Mouse (Mus musculus): Measurements from ENCODE around the gene Atg101.

The Atg101 gene

DNA sequence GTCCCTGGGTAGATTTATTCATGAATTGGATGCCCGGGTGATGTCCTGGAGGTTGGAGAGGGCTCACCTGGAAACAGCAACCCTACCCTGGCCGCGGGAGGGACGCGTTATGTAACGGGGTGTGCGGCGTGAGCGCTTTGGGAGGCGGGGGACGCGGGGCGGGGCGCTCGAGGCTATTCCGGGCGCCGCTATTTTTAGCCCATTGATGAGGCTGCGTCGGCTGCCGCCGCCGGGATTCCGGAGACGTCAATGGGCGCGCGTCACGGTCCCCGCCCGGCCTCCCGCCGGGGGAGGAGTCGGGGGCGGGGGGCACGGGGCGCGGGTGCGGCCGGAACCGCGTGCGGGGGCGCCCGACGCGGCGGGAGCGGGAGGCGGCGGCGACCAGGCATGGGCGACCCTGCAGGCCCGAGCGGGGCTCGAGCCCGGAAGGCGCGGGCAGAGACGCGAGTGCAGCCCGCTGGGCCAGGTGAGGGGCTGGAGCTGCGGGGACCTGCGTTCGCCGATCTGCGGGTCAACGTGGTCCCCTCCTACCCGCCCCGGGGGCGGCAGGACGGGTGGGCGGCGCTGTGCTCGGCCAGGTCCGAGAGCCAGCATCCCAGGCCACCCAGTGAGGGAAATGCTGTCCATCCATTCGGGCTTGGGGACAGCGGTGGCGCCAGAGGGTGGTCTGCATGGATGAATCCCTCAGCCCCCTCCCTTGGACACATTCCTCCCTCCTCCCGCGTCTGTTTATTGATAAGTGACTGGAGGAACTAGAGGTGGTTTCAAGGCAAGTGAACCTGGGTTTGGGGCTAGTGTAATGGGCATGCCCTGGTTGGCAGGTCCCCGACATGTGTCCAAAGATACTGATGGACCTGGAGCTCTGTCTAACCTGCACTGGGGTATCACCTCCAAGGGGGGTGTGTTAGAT lies 29.9 kb upstream of the Atg101 start, which contains the start of gene Nr4a1:
Gene Nr4a1 (plus strand): TSS at position 384 of the 910 bp plus-strand sequence.
- peak; percentile 95 for DNase-seq (ENCODE audit: low read depth, low spot score)

DNA sequence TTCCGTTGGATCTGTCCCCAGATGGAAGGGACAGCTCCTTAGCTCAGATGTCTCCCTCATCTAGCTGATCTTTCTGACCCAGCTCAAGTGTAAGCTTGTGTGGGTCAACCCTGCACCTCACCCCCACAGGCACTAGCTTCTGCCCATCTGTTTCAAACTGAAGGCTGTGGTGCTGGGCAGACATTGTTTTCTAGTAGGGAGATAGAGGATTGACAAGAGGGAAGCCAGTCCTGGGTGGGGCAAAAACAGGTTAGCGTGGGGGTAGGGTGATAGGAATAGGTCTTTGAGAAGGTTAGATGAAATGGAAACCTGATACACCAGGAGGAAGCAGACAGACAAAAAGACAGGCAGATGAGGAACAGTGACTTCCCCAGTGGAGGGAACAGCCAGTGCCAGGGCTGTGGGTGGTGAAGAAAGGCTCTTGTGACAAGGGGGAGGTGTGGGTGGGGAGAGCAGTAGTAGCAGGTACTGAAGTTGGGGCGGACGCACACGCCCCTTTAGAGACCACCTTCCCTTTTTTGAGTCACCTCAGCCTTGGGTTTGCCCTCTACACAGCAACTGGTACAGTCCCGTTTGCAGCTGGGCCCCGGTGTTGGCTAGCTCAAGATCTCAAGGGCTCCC lies 28.1 kb upstream of the Atg101 start:
- DNase-seq (ENCODE audit: low read depth, low spot score), result peak; percentile 60

DNA sequence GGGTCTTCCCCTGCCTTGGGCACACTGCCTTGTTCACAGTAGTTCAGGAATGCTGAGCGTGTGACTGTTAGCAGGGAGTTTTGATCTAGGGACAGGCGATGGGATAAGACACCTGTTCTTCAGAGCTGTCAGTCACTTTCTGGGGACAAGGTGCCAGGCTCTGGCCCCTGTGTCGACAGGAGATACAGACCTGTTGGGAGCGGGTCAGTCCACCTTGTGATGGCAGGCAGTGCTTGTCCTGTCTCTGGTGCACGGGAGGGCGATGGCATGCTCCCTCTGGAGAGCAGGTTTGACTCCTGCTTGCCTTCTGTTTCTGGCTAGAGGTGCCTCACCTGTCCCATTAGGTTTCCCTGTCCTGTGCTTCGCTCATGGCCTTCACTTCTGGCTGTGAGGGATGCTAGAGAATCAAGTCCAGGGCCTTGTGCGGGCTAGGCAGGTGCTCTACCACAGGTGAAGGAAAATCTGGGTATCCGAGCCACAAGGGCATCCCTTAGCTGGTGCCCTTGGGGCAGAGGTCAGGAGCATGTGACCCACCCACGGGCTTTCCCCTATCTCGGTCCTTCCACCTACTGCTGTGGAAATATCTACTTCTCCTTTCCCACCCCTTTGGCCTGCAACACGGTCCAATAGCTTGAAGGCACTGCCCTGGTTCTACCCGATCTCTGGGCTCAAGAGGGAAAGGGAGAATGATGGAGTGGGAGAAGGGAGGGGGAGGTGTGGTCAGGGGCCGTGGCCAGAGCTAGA lies 27.4 kb upstream of the Atg101 start:
- DNase-seq (ENCODE audit: low read depth, low spot score), result no peak

DNA sequence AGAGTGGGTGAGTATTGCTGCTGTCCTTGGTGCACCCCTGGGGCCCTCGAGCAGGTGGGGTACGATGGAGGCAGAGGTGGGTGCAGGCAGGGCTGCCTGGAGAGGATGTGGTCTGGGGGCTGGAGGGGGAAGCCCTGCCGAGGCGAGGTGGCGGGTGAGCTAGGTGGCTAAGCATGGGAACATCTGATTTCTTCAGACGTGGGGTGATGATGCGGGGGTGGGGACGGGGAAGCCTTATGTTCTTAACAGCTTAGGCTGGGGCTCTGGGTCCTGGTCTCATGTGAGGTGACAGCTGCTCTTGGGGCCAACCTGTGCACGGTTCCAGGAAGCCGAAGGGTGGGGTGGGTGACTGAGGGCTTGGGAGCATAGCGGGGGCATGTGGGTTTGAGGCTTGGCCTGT lies 25.7 kb upstream of the Atg101 start:
- DNase-seq (ENCODE audit: low read depth, low spot score), result peak; percentile 91

DNA sequence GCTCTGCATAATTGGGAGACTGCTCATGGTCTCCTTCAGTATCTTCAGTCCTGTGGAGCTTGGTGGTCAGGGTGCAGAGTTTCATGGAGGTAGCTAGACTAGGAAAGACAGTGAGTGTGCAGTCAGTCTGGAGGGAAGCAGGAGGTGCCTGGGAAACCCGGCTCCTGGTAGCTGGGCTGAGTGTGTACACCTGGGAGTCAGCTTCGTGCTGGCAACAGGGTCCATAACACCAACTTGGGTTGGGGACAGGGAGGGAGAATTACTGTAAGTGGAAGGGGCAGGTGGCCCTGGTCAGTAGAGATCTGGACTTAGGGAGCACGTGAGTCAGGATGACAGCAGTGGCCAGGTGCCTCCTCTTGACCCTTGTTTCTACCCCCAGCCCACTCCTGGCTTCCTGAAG lies 24.1 kb upstream of the Atg101 start:
- no peak for DNase-seq (ENCODE audit: low read depth, low spot score)

DNA sequence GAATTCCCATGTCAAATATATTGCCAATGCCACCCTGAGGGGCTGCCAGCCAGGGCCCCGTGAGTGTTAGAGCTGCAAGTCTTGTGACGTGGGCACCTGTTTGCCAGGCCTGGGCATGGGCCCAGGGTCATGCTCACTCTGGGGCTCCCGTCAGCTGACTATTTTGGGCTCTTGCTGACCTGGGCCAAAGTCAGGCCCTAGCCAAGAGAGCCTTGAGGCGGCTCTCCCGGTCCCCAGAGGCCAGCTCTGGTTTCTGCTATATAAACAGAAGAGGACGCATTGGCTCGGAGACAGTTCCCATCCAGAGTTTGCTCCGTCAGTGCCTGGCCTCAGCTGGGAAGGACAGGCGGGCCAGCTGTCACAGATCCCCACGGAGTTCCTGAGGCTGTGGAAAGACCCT lies 23.7 kb upstream of the Atg101 start:
- no peak for DNase-seq (ENCODE audit: low read depth, low spot score)

DNA sequence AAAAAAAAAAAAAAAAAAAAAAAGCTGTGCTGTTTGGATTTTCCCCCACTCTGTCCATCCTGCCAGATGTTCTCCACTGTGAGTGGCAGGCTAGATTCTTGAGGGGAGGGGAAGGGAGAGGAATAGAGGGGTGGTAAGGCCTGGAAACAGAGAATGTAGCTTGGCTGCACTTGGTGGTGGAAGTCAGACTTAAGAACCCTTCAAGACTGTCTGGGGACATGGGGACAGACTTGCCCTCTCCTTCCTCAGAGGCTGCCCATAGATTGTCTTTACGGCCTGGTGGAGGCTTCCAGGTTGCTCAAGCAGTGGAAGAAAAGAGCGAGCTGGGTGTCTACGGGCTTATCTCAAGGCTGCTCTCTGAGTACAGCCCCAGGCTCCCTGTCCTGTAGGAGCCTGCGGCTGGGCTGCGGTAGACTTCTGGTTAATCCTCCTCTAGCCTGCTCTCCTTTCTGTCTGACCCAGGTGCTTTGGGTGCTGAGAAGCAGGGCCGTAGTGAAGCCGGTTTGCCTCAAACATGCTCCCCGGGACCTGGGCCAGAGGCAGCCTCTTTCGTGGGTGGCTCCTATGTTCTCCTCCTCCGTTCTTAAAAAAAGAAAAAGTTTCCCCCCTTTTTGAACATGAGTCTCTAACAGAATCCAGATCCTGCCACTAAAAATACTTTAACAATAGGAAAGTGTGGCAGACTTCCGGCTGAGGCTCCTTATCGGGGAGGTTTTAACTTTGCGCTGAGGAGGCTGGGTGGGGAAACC lies 23.0 kb upstream of the Atg101 start:
- no peak for DNase-seq (ENCODE audit: low read depth, low spot score)

DNA sequence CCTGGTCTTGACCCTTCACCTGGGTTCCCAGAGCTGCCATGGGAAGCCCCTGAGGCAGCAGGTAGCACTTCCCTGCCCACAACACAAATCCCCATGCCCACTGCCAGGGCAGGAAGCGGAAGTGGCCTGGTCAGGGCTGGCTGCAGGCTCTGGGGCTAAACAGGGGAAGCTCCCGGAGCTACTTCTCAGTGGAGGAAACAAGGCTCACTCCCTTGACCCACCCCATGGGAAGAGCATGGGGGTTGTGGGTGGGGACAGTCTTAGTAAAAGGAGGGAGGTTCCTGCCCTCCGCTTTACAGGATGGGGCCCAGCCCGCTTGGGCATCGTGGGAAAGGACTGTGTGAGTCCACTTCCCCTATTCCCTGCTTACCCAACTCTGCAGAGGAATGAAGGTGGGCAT lies 21.6 kb upstream of the Atg101 start:
- DNase-seq (ENCODE audit: low read depth, low spot score), result no peak

DNA sequence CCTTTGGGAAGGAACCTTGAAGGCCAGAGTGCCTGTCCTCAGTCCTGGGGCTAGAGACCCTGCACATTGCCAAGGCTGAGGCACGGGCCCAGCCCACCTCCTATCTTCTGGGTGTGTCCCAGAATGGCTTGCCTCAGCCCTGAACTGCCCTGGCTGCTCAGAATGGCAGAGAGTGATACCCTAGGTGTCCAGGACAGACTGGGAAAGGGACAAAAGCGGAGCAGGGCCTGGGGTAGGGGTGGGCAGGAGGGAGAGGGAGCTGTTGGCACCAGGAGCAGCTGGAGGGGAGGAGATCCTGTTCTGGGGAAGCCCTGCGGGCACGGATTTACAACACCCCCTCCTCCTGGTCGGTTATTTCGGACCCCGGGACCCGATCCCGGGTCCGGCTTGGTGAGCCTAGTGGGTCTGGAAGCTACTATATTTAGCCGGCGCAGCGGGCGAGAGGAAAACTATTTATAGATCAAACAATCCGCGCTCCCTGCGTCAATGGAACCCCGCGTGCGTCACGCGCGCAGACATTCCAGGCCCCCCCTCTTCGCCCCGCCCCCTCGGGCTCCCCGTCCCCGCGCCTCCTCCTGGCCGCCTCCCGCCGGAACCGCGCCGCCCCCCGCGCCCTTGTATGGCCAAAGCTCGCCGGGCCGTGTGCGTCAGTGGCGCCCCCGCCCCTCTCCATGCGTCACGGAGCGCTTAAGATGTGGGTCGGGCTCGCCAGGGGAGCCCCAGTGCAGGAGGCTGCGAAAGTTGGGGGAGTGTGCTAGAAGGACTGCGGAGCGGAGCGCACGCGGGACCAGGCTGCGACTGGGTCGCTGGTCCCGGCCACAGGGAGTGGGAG lies 17.7 kb upstream of the Atg101 start:
- DNase-seq (ENCODE audit: low read depth, low spot score), result peak; percentile 99

DNA sequence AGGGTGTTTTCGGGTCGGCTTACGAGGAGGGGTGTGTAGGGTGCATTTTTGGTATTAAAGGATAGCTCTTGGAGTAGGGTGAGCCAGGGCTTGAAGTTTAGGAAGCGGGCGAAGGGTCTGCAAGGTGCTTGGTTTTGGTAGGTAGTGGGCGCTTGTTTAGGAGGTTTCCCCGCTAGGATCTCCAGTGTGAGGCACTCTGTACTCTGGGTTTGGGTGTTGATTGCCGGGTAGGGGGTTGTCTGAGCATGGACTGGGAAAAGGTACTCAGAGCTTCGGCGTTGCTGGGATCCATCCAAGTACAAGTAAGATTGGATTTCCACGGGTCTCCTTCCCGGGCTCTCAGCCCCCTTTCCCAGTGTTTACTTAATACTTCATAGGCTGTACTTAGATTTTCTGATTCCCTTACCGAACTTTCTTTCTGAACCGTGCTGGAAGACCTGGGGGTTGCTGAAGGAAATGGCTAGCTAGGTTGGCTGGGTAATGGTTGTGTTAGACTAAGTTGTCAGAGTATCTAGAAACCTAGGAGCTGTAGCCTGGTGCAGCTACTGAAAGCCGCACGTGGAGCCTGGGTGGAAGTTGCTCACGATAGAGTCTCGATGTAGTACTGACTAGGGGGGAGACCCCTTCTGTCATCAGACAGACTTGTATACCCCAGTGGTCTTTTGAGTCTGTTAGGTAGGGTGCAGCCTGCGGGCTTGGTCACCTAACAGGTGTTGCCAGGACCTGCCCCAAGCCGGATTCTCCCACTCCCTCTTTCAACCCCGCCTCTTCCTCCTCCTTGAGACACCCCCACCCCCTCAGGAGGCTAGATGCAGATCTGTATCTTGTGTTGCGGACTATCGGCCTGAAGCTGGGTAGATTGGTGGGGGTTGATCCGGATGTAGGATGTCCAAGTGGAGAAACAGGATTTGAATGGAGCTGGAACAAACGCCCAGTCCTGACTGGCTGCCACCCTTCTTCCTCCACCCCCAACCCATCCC lies 16.7 kb upstream of the Atg101 start:
- DNase-seq (ENCODE audit: low read depth, low spot score), result peak; percentile 77

DNA sequence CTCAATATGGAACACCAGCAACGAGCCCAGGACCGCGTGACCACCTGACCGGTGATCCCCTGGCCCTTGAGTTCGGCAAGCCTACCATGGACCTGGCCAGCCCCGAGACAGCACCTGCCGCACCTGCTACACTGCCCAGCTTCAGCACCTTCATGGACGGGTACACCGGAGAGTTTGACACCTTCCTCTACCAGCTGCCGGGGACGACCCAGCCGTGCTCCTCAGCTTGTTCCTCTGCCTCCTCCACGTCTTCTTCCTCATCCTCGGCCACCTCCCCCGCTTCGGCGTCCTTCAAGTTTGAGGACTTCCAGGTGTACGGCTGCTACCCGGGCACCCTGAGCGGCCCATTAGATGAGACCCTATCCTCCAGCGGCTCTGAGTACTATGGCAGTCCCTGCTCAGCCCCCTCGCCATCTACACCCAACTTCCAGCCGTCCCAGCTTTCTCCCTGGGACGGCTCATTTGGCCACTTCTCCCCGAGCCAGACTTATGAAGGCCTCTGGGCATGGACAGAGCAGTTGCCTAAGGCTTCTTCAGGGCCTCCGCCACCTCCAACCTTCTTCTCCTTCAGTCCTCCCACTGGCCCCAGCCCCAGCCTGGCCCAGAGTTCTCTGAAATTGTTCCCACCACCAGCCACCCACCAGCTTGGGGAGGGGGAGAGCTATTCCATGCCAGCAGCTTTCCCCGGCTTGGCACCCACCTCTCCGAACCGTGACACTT lies 13.8 kb upstream of the Atg101 start:
- no peak for DNase-seq (ENCODE audit: low read depth, low spot score)

DNA sequence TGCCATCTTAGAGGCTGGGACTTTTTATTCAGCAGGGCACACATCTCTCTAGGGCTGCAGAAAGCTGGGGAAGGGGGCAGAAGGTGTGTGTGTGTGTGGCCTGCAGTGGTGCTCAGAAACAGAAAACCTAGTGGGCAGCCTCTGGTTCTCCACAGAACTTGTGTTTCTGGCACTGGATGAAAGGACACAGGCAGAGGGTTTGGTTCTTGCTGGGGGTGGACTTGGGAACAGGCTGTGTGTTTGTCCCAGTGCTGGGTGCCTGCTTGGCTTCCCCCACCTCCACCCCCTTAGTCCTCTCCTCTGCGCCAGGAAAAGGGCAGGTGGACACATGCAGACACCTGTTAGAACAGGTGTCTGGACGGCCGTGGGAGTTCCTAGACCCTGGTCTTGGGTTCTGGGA lies 13.0 kb upstream of the Atg101 start:
- DNase-seq (ENCODE audit: low read depth, low spot score), result no peak

DNA sequence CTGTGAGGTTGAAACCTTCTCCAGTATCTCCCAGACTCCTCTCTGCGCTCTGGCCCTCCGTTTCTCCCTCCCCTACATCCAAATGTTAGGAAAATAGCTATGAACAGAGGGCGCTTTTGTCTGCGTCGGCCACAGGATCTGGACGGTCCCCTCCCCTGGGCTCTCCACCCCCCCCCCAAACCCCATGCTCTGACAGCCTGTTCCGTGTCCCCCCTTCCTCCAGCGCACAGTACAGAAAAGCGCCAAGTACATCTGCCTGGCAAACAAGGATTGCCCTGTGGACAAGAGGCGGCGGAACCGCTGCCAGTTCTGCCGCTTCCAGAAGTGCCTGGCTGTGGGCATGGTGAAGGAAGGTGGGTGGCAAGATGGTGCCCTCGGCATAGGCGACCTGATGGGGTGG lies 12.6 kb upstream of the Atg101 start:
- no peak for DNase-seq (ENCODE audit: low read depth, low spot score)

DNA sequence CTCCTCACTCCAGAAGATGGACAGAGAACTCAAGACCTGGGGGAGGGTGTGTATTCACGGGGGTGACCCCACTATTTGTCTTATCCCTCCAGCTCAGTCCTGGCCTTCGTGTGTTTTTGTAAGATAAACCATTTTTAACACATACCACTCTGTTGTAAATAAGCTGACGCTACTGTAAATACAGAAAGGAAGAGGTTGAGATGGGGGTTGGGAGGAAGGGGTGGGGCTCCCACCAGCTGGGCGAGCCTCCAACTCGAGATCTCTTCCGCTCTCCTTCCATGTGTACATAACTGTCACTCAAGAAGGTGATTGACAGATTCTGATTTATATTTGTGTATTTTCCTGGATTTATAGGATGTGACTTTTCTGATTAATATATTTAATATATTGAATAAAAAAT lies 9.7 kb upstream of the Atg101 start:
- peak; percentile 78 for DNase-seq (ENCODE audit: low read depth, low spot score)

DNA sequence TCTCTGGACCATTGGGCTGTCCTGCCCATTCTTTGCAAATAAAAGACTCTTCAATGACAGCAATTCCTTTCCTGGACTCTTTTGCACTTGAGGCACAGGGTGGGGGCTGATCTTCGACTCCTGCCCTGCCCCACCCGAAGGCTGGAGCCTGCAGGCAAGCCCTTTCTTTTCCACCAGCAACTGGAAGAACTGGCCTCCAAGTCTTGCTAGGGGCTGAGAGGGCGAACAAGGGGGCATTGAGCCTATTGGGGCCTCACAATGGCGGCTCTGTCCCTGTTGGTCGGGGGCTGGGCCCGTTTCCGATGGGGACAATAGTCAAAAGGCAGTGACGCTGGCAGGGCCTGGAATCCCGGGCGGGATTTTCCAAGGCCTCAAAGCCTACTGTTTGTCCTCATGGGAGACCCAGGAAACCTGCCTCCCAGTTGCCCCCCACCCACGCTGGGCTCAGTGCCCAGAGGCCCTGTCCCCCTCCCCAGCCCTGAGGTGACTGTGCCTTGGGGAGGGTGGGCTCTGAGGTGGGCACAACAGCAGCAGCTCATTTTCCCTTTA lies 6.6 kb upstream of the Atg101 start:
- no peak for DNase-seq (ENCODE audit: low read depth, low spot score)

DNA sequence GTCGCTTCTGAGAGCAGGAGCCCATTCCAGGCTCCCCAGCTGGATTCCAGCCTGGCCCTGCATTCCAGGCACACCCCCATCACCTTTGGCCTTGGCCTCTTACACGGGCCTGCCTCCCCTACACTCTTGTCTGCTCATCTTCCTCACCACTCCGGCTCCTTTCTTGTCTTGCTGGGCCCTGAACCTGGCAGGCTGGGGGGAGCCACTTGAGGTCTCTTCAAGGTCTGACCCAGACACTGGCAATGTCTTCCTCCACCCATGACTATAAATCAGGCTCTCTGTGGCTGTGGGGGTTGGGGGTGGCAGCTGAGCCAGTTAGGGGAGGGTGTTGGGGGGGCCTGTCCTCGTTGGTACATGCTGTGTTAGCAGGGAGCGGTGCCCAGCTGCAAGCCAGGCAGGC lies 5.5 kb upstream of the Atg101 start:
- no peak for DNase-seq (ENCODE audit: low read depth, low spot score)

DNA sequence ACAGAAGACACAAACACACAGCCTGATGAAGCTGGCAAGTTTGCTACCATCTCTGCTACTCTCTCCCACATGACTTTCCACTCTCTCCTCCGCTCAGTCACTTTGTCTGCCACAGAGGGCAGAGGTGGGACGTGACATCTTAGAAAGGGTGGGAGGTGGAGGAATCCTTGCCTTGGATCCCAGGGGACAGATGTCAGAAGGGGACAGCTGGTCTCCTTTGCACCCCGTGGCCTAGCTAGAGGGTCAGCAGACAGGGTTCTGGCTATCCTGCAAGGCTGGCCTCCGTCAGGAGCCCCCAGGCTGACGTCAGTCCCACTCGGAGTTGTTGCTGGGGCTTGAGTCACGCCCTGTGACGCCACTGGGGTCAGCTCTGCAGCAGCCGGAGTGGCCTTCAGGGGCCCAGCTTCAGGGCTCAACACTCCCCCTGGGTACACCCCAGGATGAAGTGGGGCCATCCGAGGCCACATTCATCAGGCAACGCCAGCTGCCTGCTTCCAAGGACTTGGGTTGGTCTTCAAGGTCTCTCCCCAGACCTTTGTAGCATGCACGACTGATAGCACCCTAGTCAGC lies 4.6 kb upstream of the Atg101 start:
- DNase-seq (ENCODE audit: low read depth, low spot score), result no peak

DNA sequence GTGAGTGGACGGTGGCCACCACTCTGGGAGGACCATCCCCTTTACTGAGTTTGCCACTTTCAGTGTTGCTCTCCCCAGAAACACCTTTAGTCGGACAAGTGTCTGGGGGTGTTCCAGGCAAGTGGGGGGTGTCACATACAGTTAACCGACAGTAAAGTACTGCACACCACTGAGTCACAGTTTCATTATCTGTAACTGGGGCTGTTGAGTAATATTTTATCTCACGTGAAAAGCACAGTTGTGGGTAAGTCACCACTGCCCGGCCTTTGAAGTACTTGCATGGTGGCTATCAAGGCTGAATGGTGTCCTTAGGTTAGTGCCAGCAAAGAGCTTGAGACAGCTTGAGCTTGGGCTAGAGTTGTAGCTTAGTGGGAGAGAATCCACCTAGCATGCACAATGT lies 1.6 kb upstream of the Atg101 start:
- no peak for DNase-seq (ENCODE audit: low read depth, low spot score)

Data from CD4-positive, CD25-positive, alpha-beta regulatory T cell, adult 2 months (primary cell).